Mouse (Mus musculus) cerebral cortex, adult 2 months (tissue): ENCODE results near the gene Sptlc2.

Experiments
- WGBS: fragments of 180-500 bp; shearing (Covaris S2); methylation state at CpG from one replicate; pipeline ENCODE4 v1.1.7; 2018; 5-methylcytosine and 5-hydroxymethylcytosine counted together

Sptlc2 gene

GRCm38 (mm10) chr12:87388122-87388774 lies at the start of gene Sptlc2:
TSS of gene Sptlc2 (minus strand) at chr12:87388355.
- under 1% methylated on average over 45 of the region's 45 CpGs for WGBS

- WGBS, result 60% methylated on average over 8 of the region's 8 CpGs
Measured at GRCm38 (mm10) chr12:87428885-87429284, 40.7 kb upstream of the Sptlc2 start.

GRCm38 (mm10) chr12:87428295-87428694 lies 40.1 kb upstream of the Sptlc2 start:
- 54% methylated on average over 2 of the region's 2 CpGs for WGBS

- 77% methylated on average over 5 of the region's 5 CpGs for WGBS
Measured at GRCm38 (mm10) chr12:87426354-87427031, 38.3 kb upstream of the Sptlc2 start.

GRCm38 (mm10) chr12:87424516-87424915 lies 36.4 kb upstream of the Sptlc2 start:
- WGBS, result 52% methylated on average over 3 of the region's 3 CpGs

GRCm38 (mm10) chr12:87423700-87424099 lies 35.5 kb upstream of the Sptlc2 start:
- WGBS, result 37% methylated on average over 1 of the region's 1 CpGs

- 55% methylated on average over 5 of the region's 5 CpGs for WGBS
Measured at GRCm38 (mm10) chr12:87421708-87422507, 33.8 kb upstream of the Sptlc2 start.

GRCm38 (mm10) chr12:87419974-87420485 lies 31.9 kb upstream of the Sptlc2 start:
- WGBS, result 79% methylated on average over 12 of the region's 12 CpGs

GRCm38 (mm10) chr12:87418921-87419320 lies 30.8 kb upstream of the Sptlc2 start:
- WGBS, result 43% methylated on average over 5 of the region's 5 CpGs

- 36% methylated on average over 7 of the region's 7 CpGs for whole genome bisulfite sequencing
Measured at GRCm38 (mm10) chr12:87416690-87417089, 28.5 kb upstream of the Sptlc2 start.

- WGBS, result 77% methylated on average over 4 of the region's 4 CpGs
Measured at GRCm38 (mm10) chr12:87415358-87415757, 27.2 kb upstream of the Sptlc2 start.

GRCm38 (mm10) chr12:87413179-87413790 lies 25.1 kb upstream of the Sptlc2 start:
- WGBS, result 36% methylated on average over 4 of the region's 4 CpGs

GRCm38 (mm10) chr12:87410999-87411398 lies 22.8 kb upstream of the Sptlc2 start:
- WGBS, result 37% methylated on average over 7 of the region's 7 CpGs

- 91% methylated on average over 4 of the region's 4 CpGs for WGBS
Measured at GRCm38 (mm10) chr12:87409123-87409522, 21.0 kb upstream of the Sptlc2 start.

GRCm38 (mm10) chr12:87407869-87408605 lies 19.9 kb upstream of the Sptlc2 start:
- WGBS, result 37% methylated on average over 21 of the region's 21 CpGs

- WGBS, result 79% methylated on average over 3 of the region's 3 CpGs
Measured at GRCm38 (mm10) chr12:87405721-87406120, 17.6 kb upstream of the Sptlc2 start.

GRCm38 (mm10) chr12:87405165-87405564 lies 17.0 kb upstream of the Sptlc2 start:
- 93% methylated on average over 4 of the region's 4 CpGs for WGBS

GRCm38 (mm10) chr12:87401883-87402282 lies 13.7 kb upstream of the Sptlc2 start:
- 64% methylated on average over 6 of the region's 6 CpGs for WGBS

- 94% methylated on average over 10 of the region's 10 CpGs for WGBS
Measured at GRCm38 (mm10) chr12:87399119-87399819, 11.1 kb upstream of the Sptlc2 start.

- 72% methylated on average over 4 of the region's 4 CpGs for WGBS
Measured at GRCm38 (mm10) chr12:87397811-87398417, 9.8 kb upstream of the Sptlc2 start.
